Mouse (Mus musculus) small intestine, adult 2 months (tissue): ENCODE results near the gene Crk. TPM values are rescaled to one million over a fixed set of nuclear protein-coding genes. Genes with fewer than 3 reads are reported as not detected.
A peak's percentile ranks its signal among the peaks of the same experiment; 100 is the strongest.

Experiments used
- H3K27ac ChIP-seq: fragments of 200-500 bp; 2 replicates; pipeline ENCODE4 v1.5.1; 2012; ENCODE audit warnings: low read depth, low read length, control low read depth, inconsistent platforms; ENCODE audit not compliant: insufficient read depth
- H3K27me3 ChIP-seq: fragments of 200-500 bp; 2 replicates; pipeline ENCODE4 v1.6.1; 2012; ENCODE audit warnings: mild to moderate bottlenecking, moderate library complexity, low read length, inconsistent platforms; ENCODE audit not compliant: control insufficient read depth, insufficient read depth
- H3K36me3 ChIP-seq: fragments of 200-500 bp; 2 replicates; pipeline ENCODE4 v1.6.1; 2012; ENCODE audit warnings: mild to moderate bottlenecking, low read length, control low read depth, inconsistent platforms; ENCODE audit not compliant: control insufficient read depth, insufficient read depth
- H3K4me1 ChIP-seq: fragments of 200-500 bp; 2 replicates; pipeline ENCODE4 v1.6.1; 2012; ENCODE audit warnings: low read length, inconsistent platforms, mixed read lengths; ENCODE audit not compliant: control insufficient read depth, insufficient read depth, insufficient read length
- H3K4me3 ChIP-seq: fragments of 200-500 bp; 2 replicates; pipeline ENCODE4 v1.5.1; 2012; ENCODE audit warnings: low read depth, mild to moderate bottlenecking, control low read depth, inconsistent platforms, low read length, moderate library complexity
- CTCF ChIP-seq: fragments of 200-500 bp; IDR thresholded peaks from 2 replicates; pipeline ENCODE4 v1.5.1; 2012; ENCODE audit warnings: low read depth, mild to moderate bottlenecking, control low read depth, inconsistent platforms, low read length, moderate library complexity, mixed read lengths; ENCODE audit not compliant: insufficient replicate concordance, insufficient read length; ENCODE audit errors: extremely low read depth
- POLR2A ChIP-seq: fragments of 200-500 bp; IDR thresholded peaks from 2 replicates; pipeline ENCODE4 v1.6.1; 2012; ENCODE audit warnings: low read depth, mild to moderate bottlenecking, control low read depth, inconsistent platforms, low read length, moderate library complexity
- whole genome bisulfite sequencing: fragments of 180-500 bp; shearing (Covaris S2); methylation state at CpG from one replicate; pipeline ENCODE4 v1.1.7; 2018; 5-methylcytosine and 5-hydroxymethylcytosine counted together
- polyA plus RNA-seq: library from polyadenylated mRNA; depleted of rRNA; stranded (reverse); fragments of >200 nt; gene quantifications from 2 replicates; pipeline ENCODE4 v1.2.3, GENCODE M21; 2012; rRNA removed

The Crk gene
- polyA plus RNA-seq, result 71.4 and 111 TPM in 2 replicates

DNA sequence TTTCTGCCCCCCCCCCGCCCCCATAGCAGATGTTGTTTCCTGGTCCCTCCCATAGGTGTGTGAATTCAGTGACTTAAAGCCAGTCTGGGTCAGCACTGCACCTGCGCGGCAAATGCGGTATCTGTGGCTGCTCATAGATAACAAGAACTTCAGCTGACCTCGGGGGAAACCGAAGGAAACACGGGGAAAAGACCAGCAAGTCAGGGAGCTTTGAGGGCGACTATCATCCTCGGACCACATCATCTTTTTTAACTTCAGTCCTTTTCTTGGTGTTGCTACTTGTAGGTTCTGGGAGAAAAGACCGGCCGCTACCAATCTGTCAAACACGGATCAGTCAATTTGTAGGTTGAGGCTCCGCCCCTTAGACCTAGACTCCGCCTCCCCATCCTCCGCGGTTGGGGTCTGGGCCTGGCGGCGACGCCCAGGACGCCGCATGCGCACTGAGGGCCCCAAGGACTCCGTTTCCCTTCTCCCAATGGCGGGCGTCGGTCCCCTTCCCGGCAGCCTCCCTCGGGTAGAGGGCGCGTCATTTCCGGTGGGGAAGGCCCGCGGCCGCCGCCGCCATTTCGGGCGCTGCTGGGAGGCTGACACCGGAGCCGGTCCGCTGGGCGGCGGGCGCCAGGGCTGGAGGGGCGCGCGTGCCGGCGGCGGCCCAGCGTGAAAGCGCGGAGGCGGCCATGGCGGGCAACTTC is at the start of gene Crk:
Gene Crk (plus strand): TSS at position 513 of the 692 bp plus-strand sequence.
- peak; percentile 13; the same call in 1 of the 2 replicates for TF ChIP-seq CTCF
- TF ChIP-seq POLR2A, result peak; percentile 76
- WGBS, result under 1% methylated on average over 51 of the region's 55 CpGs

DNA sequence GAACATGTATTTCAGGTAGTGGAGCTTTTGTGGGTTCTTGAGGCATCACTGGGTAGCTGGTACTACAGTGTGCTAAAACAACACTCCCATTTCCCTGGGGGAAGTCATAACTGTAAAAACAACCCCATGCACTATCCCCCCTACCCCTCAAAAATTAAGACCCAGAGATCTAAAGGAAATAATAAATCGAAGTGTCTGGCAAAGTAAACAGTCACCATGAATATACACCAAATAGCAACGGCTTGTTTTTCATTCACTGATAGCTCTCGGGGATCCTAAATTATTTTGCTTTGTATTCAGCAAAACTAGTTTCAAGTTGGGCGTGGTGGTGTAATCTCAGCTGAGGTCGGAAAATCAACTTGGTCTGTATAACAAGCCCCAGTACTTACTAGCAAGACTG is 49.0 kb upstream of the Crk start:
- Histone ChIP-seq H3K4me1 (no peaks in the 10 kb centered on the region; the same call in 1 of the 2 replicates), H3K27ac (peak overlapping the region; percentile 62; the same call in 1 of the 2 replicates), H3K4me3 (no peak overlapping the region), H3K36me3 (peaks cover 35% of the 10 kb centered on the region), H3K27me3 (no peaks in the 10 kb centered on the region)
- WGBS, result 2% methylated on average over 5 of the region's 5 CpGs
- TF ChIP-seq CTCF (no peak), POLR2A (no peak)

More for the DNA sequence above, at the start of gene Crk:
- no peaks in the 10 kb centered on the region for H3K27me3 ChIP-seq
- peaks cover 8% of the 10 kb centered on the region; the same call in 1 of the 2 replicates for H3K36me3 ChIP-seq
- peak within 1 kb of the TSS; percentile 95 for H3K4me3 ChIP-seq
- peak within 1 kb of the TSS; percentile 90 for H3K27ac ChIP-seq
- H3K4me1 ChIP-seq, result peaks cover 3% of the 10 kb centered on the region; the same call in 1 of the 2 replicates

DNA sequence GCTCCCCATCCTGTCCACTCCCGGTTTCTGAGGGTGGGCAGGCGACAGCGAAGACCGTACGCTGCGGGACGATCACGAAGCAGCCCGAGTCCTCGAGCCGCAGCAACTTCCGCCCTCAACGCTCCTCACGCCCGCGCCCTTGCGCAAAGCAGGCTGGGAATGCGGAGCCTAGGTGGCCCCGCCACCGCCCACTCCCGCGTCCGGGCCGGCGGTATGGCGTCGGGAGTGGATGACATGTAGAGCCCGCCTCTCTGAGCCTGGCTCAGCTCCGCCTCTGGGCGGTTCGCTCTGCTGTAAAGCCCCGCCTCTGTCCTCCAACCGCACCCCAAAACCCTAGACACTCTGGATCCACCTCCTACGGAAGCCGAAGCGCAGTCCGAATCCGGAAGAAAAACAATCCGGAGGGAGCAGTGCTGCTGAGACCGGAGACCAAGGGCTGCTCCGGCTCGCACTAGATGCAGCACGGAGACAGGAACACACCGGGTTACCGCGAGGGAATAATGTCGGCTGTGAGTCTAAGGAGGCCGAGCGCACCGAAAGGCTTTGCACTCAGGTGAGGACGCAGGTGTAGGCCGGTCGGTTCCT is 48.3 kb upstream of the Crk start, which contains the start of gene Inpp5k:
Gene Inpp5k (plus strand): TSS at position 344 of the 585 bp plus-strand sequence.
- whole genome bisulfite sequencing, result under 1% methylated on average over 53 of the region's 53 CpGs
- H3K36me3 ChIP-seq, result peaks cover 29% of the 10 kb centered on the region
- peak within 1 kb of the TSS; percentile 62 for H3K27ac ChIP-seq
- H3K4me1 ChIP-seq, result no peaks in the 10 kb centered on the region; the same call in 1 of the 2 replicates
- H3K4me3 ChIP-seq, result peak within 1 kb of the TSS; percentile 83
- TF ChIP-seq POLR2A, result peak; percentile 59
- TF ChIP-seq CTCF, result no peak
- H3K27me3 ChIP-seq, result no peaks in the 10 kb centered on the region

DNA sequence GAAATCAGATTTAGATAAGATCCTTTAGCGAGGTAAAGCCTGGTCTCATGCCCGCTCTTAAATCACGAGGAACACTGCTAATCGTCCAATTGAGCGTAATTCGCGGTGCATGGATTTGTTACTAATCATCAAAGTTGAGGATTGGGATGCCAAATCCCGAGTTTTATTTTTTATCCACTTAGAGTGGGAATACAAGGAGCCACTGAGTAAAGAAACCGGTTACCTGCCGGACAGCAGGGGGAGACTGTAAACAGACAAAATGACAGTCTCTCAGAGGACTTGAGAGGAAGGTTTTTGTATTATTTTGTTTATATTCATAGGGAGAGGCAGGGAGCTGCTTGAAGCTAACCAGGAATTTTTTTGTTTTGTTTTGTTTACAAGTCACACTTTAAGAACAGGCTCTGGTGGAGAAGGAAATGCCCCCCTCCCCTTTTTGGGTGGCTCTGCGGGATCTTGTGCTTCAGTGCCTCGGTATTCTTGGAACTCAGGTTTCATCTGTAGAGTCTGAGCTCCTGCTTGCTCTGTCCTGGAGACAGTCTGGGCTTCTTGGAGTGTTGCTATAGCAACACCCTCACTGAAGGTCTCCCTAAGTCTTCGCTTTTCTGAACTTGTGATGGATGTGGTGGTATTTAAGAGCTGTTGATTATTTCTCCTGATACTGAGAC is 47.4 kb upstream of the Crk start:
- Histone ChIP-seq H3K36me3 (peaks cover 20% of the 10 kb centered on the region), H3K27ac (no peak overlapping the region), H3K27me3 (no peaks in the 10 kb centered on the region), H3K4me3 (peak overlapping the region; percentile 83; the same call in 1 of the 2 replicates), H3K4me1 (no peaks in the 10 kb centered on the region; the same call in 1 of the 2 replicates)
- TF ChIP-seq POLR2A (no peak), CTCF (no peak)
- 9% methylated on average over 13 of the region's 13 CpGs for WGBS

DNA sequence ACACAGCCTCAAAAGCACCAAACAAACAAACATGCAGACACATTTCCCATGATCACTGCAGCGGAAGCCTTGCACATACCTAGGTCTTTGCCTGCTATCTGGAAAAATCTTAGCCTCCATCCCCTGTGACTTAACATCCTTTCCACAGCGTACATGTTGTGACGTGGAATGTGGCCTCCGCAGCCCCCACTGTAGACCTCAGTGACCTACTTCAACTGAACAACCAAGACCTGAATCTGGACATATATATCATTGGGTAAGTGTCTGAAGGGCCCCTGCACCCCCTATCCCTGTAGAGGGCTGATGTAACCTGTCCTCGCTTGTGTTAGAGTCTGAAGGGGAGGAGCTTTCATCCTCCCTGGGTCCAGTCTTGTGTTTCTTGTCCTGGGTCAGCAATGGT is 46.1 kb upstream of the Crk start:
- TF ChIP-seq POLR2A (no peak), CTCF (no peak)
- 93% methylated on average over 5 of the region's 5 CpGs for WGBS
- H3K36me3 ChIP-seq, result peaks cover 14% of the 10 kb centered on the region
- no peaks in the 10 kb centered on the region; the same call in 1 of the 2 replicates for H3K4me1 ChIP-seq
- no peak overlapping the region for H3K4me3 ChIP-seq
- no peaks in the 10 kb centered on the region for H3K27me3 ChIP-seq
- H3K27ac ChIP-seq, result no peak overlapping the region

DNA sequence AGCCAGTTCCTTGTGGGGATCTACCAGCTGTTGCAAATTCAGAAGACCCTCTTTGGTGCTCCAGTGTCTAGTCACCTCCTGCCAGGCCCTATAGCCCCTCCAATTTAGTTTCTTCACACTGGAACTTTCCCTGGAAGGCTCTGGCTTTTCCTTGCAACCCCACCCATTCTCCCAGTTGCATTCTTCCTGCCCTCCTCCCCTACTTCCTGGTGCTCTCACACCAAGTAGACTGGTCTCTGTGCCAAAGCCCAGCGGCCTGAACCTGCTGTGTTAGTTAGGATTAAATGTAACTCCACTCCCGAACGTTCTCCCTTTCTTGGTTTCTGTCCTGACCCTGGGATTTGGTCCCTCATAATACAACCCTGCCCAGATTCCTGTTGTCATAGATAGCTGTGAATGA is 44.3 kb upstream of the Crk start:
- H3K27ac ChIP-seq, result 0 out of 2 replicates have a peak overlapping the region, but pooled peaks have one; percentile 9
- peaks cover 15% of the 10 kb centered on the region for H3K36me3 ChIP-seq
- no peaks in the 10 kb centered on the region; the same call in 1 of the 2 replicates for H3K4me1 ChIP-seq
- no peaks in the 10 kb centered on the region for H3K27me3 ChIP-seq
- WGBS, result 65% methylated on average over 3 of the region's 3 CpGs
- TF ChIP-seq CTCF (no peak), POLR2A (no peak)
- H3K4me3 ChIP-seq, result no peak overlapping the region
